Mouse (Mus musculus): ENCODE data around the gene Dst. TPM values are rescaled to one million over a fixed set of nuclear protein-coding genes. Genes with fewer than 3 reads are reported as not detected.

Dst gene
- total and polyA plus RNA-seq, 3 experiments = 0.08 to 0.60 TPM; not detected in 1

DNA sequence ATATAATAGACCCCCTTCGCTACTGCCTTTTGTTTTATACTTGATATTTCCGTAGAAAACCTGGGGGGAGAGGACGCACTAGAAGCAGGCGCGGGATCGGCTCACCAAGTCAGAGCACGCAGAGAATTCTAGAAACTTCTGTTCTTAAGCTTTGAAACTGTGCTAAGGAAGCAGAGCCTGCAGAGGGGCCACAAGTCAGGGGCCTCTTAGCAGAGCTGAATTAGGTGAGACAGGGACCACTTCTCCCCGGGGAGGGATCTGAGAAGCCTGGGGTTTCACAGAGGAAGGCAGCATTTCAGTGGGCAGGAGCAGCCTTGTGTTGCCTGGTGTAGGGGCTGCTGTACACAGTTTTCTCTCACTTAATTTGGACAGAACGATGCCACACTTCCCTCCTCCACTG, 115.1 kb downstream of the Dst start:
- DNase-seq (ENCODE audit: low read depth, low spot score) = no peak
- H3K27ac ChIP-seq (ENCODE audit: control insufficient read depth, low read depth, low read length) = no peak overlapping the region
- H3K9me3 ChIP-seq (replicated peaks; ENCODE audit: insufficient read depth, low read length) = no peaks in the 10 kb centered on the region
- no peak overlapping the region for H3K9ac ChIP-seq (ENCODE audit: control insufficient read depth, low read depth, low read length, poor library complexity, severe bottlenecking)
- H3K27me3 ChIP-seq (ENCODE audit: control insufficient read depth in 1 of 2, insufficient read depth in 2 of 2, low read length in 2 of 2) = no peaks in the 10 kb centered on the region
- TF ChIP-seq BHLHE40 (IDR thresholded peaks at IDR 0.05; ENCODE audit: borderline replicate concordance, low read depth, low read length) (no peak), ZKSCAN1 (IDR thresholded peaks at IDR 0.05; ENCODE audit: low read depth, low read length) (no peak), E2F4 (IDR thresholded peaks at IDR 0.05; ENCODE audit: borderline replicate concordance, low read depth, low read length) (no peak), ZC3H11A (IDR thresholded peaks at IDR 0.05; ENCODE audit: low read depth, low read length) (no peak), MAFK (IDR thresholded peaks at IDR 0.05; ENCODE audit: borderline replicate concordance, low read depth, low read length) (no peak), ZMIZ1 (IDR thresholded peaks at IDR 0.05; ENCODE audit: low read depth, low read length) (no peak), TAL1 (IDR thresholded peaks at IDR 0.05; ENCODE audit: low read length) (no peak), MYC (IDR thresholded peaks at IDR 0.05; ENCODE audit: low read depth, low read length) (no peak), NRF1 (IDR thresholded peaks at IDR 0.05; ENCODE audit: insufficient read depth, low read depth, low read length, poor library complexity, severe bottlenecking) (no peak), MYB (IDR thresholded peaks at IDR 0.05; ENCODE audit: low read depth, low read length) (no peak), UBTF (IDR thresholded peaks at IDR 0.05; ENCODE audit: borderline replicate concordance, insufficient read depth, low read depth, low read length) (no peak), HCFC1 (IDR thresholded peaks at IDR 0.05; ENCODE audit: low read depth, low read length) (no peak), GABPA (IDR thresholded peaks at IDR 0.05; ENCODE audit: low read depth, low read length) (no peak), MXI1 (IDR thresholded peaks at IDR 0.05; ENCODE audit: low read depth, low read length) (no peak), JUND (IDR thresholded peaks at IDR 0.05; ENCODE audit: low read depth, low read length) (no peak)
- no peaks in the 10 kb centered on the region for H3K36me3 ChIP-seq (ENCODE audit: control insufficient read depth in 1 of 2, insufficient read depth in 2 of 2, low read length in 2 of 2)
- H3K79me2 ChIP-seq (ENCODE audit: control insufficient read depth, insufficient read depth, low read length, poor library complexity) = no peaks in the 10 kb centered on the region
- H3K4me3 ChIP-seq (ENCODE audit: control insufficient read depth in 1 of 2, insufficient read depth in 1 of 2, low read depth in 2 of 2, low read length in 2 of 2) = no peak overlapping the region
- H3K4me1 ChIP-seq (ENCODE audit: control insufficient read depth in 1 of 2, insufficient read depth in 2 of 2, low read length in 2 of 2) = no peaks in the 10 kb centered on the region

DNA sequence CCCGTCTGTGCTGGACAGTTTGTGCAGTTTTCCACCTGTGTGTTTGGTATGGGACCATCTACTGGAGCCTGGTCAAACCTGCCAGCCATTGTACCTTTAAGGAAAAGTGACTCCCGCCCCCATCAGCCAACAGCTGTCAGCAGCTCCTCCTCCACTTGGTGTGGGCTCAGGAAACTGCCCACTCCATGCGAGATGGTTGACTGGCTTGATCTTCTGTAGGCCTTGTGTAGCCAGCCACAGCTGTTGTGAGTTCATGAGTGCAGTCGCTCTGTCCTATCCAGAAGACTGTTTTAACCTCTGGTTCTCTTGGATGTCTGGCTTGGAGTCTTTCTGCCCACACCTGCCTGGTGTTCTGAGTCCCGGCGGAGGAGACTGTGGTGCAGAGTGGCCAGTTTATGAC, 117.9 kb downstream of the Dst start:
- H3K79me2 ChIP-seq (ENCODE audit: control insufficient read depth, insufficient read depth, low read length, poor library complexity) = no peaks in the 10 kb centered on the region
- TF ChIP-seq ZKSCAN1 (IDR thresholded peaks at IDR 0.05; ENCODE audit: low read depth, low read length) (no peak), E2F4 (IDR thresholded peaks at IDR 0.05; ENCODE audit: borderline replicate concordance, low read depth, low read length) (no peak), ELF1 (IDR thresholded peaks at IDR 0.05; ENCODE audit: low read depth, low read length) (no peak), MAX (IDR thresholded peaks at IDR 0.05; ENCODE audit: low read length) (no peak), MEF2A (IDR thresholded peaks at IDR 0.05; ENCODE audit: extremely low read depth, insufficient replicate concordance, low read depth, low read length, poor library complexity, severe bottlenecking) (no peak), MYB (IDR thresholded peaks at IDR 0.05; ENCODE audit: low read depth, low read length) (no peak), MAZ (IDR thresholded peaks at IDR 0.05; ENCODE audit: low read depth, low read length) (no peak), MAFK (IDR thresholded peaks at IDR 0.05; ENCODE audit: borderline replicate concordance, low read depth, low read length) (no peak)
- DNase-seq (ENCODE audit: low read depth, low spot score) = no peak
- no peak overlapping the region for H3K4me3 ChIP-seq (ENCODE audit: control insufficient read depth in 1 of 2, insufficient read depth in 1 of 2, low read depth in 2 of 2, low read length in 2 of 2)
- H3K27ac ChIP-seq (ENCODE audit: control insufficient read depth, low read depth, low read length) = no peak overlapping the region
- no peaks in the 10 kb centered on the region for H3K4me1 ChIP-seq (ENCODE audit: control insufficient read depth in 1 of 2, insufficient read depth in 2 of 2, low read length in 2 of 2)
- no peaks in the 10 kb centered on the region for H3K9me3 ChIP-seq (replicated peaks; ENCODE audit: insufficient read depth, low read length)
- H3K27me3 ChIP-seq (ENCODE audit: control insufficient read depth in 1 of 2, insufficient read depth in 2 of 2, low read length in 2 of 2) = no peaks in the 10 kb centered on the region
- no peak overlapping the region for H3K9ac ChIP-seq (ENCODE audit: control insufficient read depth, low read depth, low read length, poor library complexity, severe bottlenecking)
- H3K36me3 ChIP-seq (ENCODE audit: control insufficient read depth in 1 of 2, insufficient read depth in 2 of 2, low read length in 2 of 2) = no peaks in the 10 kb centered on the region

All from MEL (cell line).